Mouse (Mus musculus) bone marrow macrophage, adult 2 months (primary cell): ENCODE data around the gene Prkn.

Experiments used
- CTCF ChIP-seq: IDR thresholded peaks from 2 replicates; pipeline ENCODE4 v1.5.1; 2012; ENCODE audit warnings: low read depth, mild to moderate bottlenecking, low read length, moderate library complexity
- POLR2A ChIP-seq: IDR thresholded peaks from 2 replicates; pipeline ENCODE4 v1.6.1; 2012; ENCODE audit warnings: mild to moderate bottlenecking, low read depth, low read length, borderline replicate concordance

DNA sequence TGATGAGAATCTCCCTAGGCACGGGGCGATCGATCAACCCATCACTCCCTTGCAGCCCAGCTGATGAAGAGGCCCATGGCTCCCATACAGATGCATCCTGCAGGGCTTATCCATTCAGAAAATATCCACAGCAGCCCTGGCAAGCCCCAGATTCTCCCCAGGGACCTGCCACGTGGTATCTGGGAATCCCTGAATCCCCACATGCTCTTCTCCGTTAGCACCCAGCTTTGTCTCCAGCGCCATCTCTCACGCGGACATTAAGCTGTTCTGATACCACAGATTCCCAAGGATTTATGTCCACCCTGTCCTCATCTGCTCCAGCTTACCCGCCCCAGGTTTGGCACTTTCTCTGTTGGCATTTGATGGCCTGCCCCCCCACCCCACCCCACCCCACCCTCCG lies 1225.9 kb downstream of the Prkn start:
- TF ChIP-seq CTCF (no peak), POLR2A (no peak)
